Comparison of ENCODE assay signal across 8 mouse cellular contexts in genomic region chr12:101026946-101027345, GRCm38 (mm10). TPM values are rescaled to one million over a fixed set of nuclear protein-coding genes. Genes with fewer than 3 reads are reported as not detected.
DNase-seq lines count a peak whose midpoint lies in the region; ATAC-seq and TF ChIP-seq lines count a peak whose summit lies in the region.

No protein-coding gene starts in this region.

- no peak for TF ChIP-seq CTCF in brain, embryonic 14.5 days (IDR thresholded peaks at IDR 0.05; ENCODE audit: borderline replicate concordance, extremely low read depth, insufficient read depth, insufficient read length)

- H3K4me2 ChIP-seq in forebrain, embryonic 16.5 days (ENCODE audit: low read length), result peak overlapping the region; percentile 78
- peak overlapping the region; percentile 97 for H3K4me2 ChIP-seq in limb, embryonic 13.5 days (replicated peaks)

- no peaks in the 10 kb centered on the region; the same call in 1 of the 2 replicates for H3K36me3 ChIP-seq in forebrain, embryonic 16.5 days (ENCODE audit: control insufficient read depth, insufficient read depth)
- no peaks in the 10 kb centered on the region for H3K36me3 ChIP-seq in limb, embryonic 13.5 days

- peak overlapping the region; percentile 88 for H3K4me3 ChIP-seq in forebrain, embryonic 16.5 days (replicated peaks; ENCODE audit: low read length)
- H3K4me3 ChIP-seq in limb, embryonic 13.5 days, result peak overlapping the region; percentile 66

- H3K27me3 ChIP-seq in forebrain, embryonic 16.5 days (replicated peaks; ENCODE audit: control insufficient read depth, insufficient read depth, low read length), result no peaks in the 10 kb centered on the region
- H3K27me3 ChIP-seq in limb, embryonic 13.5 days, result peaks cover 33% of the 10 kb centered on the region

- WGBS in forebrain, embryonic 16.5 days, result 4% methylated on average over 14 of the region's 14 CpGs
- 9% methylated on average over 14 of the region's 14 CpGs for WGBS in limb, embryonic 13.5 days

- no peak for ATAC-seq in forebrain, embryonic 16.5 days
- ATAC-seq in limb, embryonic 13.5 days (ENCODE audit: low FRiP score, low read depth), result no peak

- peaks cover 50% of the 10 kb centered on the region for H3K4me1 ChIP-seq in forebrain, embryonic 16.5 days (replicated peaks; ENCODE audit: control insufficient read depth, insufficient read depth, low read length)
- peaks cover 22% of the 10 kb centered on the region for H3K4me1 ChIP-seq in limb, embryonic 13.5 days

- H3K27ac ChIP-seq in forebrain, embryonic 16.5 days (ENCODE audit: low read length), result no peak overlapping the region
- H3K27ac ChIP-seq in limb, embryonic 13.5 days, result no peak overlapping the region

- TF ChIP-seq POLR2A in brain, embryonic 14.5 days (IDR thresholded peaks at IDR 0.05; ENCODE audit: borderline replicate concordance, extremely low read depth, insufficient read depth, insufficient read length, poor library complexity, severe bottlenecking), result no peak

- H3K9me3 ChIP-seq in forebrain, embryonic 16.5 days (ENCODE audit: control insufficient read depth, low read length), result no peaks in the 10 kb centered on the region
- H3K9me3 ChIP-seq in limb, embryonic 13.5 days, result no peaks in the 10 kb centered on the region

- peak; percentile 44 to 48 for DNase-seq in layer of hippocampus, adult 18-20 months (ENCODE audit: low spot score in 2 of 2)
- no peak for DNase-seq in layer of hippocampus, adult 9-10 months (ENCODE audit: low spot score)
- peak; percentile 84 for DNase-seq in brain, embryonic 14.5 days (ENCODE audit: low read depth)
- peak; percentile 70 to 73 for DNase-seq in right cerebral cortex, postnatal 10 days (ENCODE audit: low spot score in 2 of 2)
- no peak for DNase-seq in ovary, adult 18-20 months (ENCODE audit: low spot score)
- DNase-seq in thymus, postnatal 25 days, result no peak

- peak overlapping the region; percentile 93 for H3K9ac ChIP-seq in forebrain, embryonic 16.5 days (replicated peaks; ENCODE audit: low read depth, low read length)
- no peak overlapping the region for H3K9ac ChIP-seq in limb, embryonic 13.5 days

RNA-seq across cellular contexts. Expression of gene Ccdc88c, which starts 1.9 kb away (rescaled TPM):
- total RNA-seq in layer of hippocampus, adult 18-20 months (2021), result 10 to 100 TPM; 27.0 to 30.6 TPM
- polyA plus RNA-seq in brain, embryonic 14.5 days (2012; rRNA removed), result 24.1 and 31.6 TPM in 2 replicates
- polyA plus RNA-seq in forebrain, embryonic 16.5 days (2015; fragmentation: Nextera tagmentation; extraction: Ambion mirVana), result 18.1 and 20.7 TPM in 2 replicates
- polyA plus RNA-seq in limb, embryonic 13.5 days (2015; fragmentation: Nextera tagmentation; extraction: Ambion mirVana), result 2.9 and 3.7 TPM in 2 replicates

RNA-seq across cellular contexts. Expression of gene Ppp4r3a, which starts 56.6 kb away (rescaled TPM):
- 10 to 100 TPM; 39.7 to 42.1 TPM for total RNA-seq in layer of hippocampus, adult 18-20 months (2021)
- 37.2 and 45.0 TPM in 2 replicates for polyA plus RNA-seq in brain, embryonic 14.5 days (2012; rRNA removed)
- 32.4 and 33.5 TPM in 2 replicates for polyA plus RNA-seq in forebrain, embryonic 16.5 days (2015; fragmentation: Nextera tagmentation; extraction: Ambion mirVana)
- polyA plus RNA-seq in limb, embryonic 13.5 days (2015; fragmentation: Nextera tagmentation; extraction: Ambion mirVana), result 36.6 and 39.3 TPM in 2 replicates

Comparison
In these comparisons a context has a peak if more than half of its experiments do, and no peak if none do; other contexts are left out.
1. DNase-seq: peak in layer of hippocampus, adult 18-20 months (2 of 2), brain, embryonic 14.5 days (single experiment) and right cerebral cortex, postnatal 10 days (2 of 2); none in layer of hippocampus, adult 9-10 months (single experiment), ovary, adult 18-20 months (single experiment) and thymus, postnatal 25 days (single experiment).